Mouse (Mus musculus) CH12.LX (cell line): ENCODE data around the gene Parvg.

Experiments used
- NELFE ChIP-seq: IDR thresholded peaks from 2 replicates; pipeline ENCODE4 v1.6.1; 2011; ENCODE audit warnings: low read depth, low read length, improper control_type of control experiment
- POLR2A ChIP-seq: IDR thresholded peaks from 2 replicates; pipeline ENCODE4 v1.6.1; 2011; ENCODE audit warnings: low read depth, mild to moderate bottlenecking, improper control_type of control experiment, low read length
- ZC3H11A ChIP-seq: IDR thresholded peaks from 2 replicates; pipeline ENCODE4 v1.6.1; 2012; ENCODE audit warnings: low read depth, mild to moderate bottlenecking, inconsistent platforms, low read length, improper control_type of control experiment

DNA sequence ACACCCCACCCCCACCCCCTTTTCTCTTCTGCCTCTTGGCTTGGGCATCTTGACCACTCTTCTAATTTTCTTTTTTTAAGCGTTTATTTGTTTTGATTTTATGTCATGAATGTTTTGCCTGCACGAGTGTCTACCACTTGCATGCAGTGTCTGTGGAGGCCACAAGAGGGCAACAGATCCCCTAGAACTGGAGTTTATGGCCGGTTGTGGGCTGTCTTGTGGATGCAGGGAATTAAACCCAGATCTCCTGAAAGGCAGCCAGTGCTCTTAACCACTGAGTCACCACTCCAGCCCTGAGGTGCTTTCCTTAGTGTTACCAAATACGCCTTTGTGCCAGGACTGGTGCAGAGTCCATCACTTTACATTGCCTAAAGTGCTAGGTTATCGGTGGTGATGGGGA is 39.8 kb upstream of the Parvg start:
- no peak for TF ChIP-seq POLR2A
- peak; percentile 52; the same call in 1 of the 2 replicates for TF ChIP-seq NELFE
- peak; percentile 85 for TF ChIP-seq ZC3H11A
